Mouse (Mus musculus) heart, postnatal 36 days (tissue): ENCODE results near the gene P4ha3. TPM values are rescaled to one million over a fixed set of nuclear protein-coding genes. Genes with fewer than 3 reads are reported as not detected.

Experiments
- DNase-seq, 2 experiments: peaks; one replicate each; pipeline ENCODE4 v3.0.0; 2021 to 2022
- intact Hi-C: fragments of 180-260 bp; cut with DNase I; formaldehyde crosslinking; loops from one replicate; pipeline ENCODE4 v1.15.1; 2025
- total RNA-seq, 2 experiments: library from RNA; stranded (reverse); gene quantifications; 2 replicates each; pipeline ENCODE4 v1.2.3; 2021

P4ha3 gene
- total RNA-seq, 2 experiments from 2014 or later = 0.27 to 0.58 TPM

GRCm38 (mm10) chr7:100302316-100302715 lies 17.0 kb downstream of the P4ha3 start:
- intact Hi-C loops = no loop called here
- peak; percentile 34 to 37 for DNase-seq

GRCm38 (mm10) chr7:100305894-100306293 lies 20.6 kb downstream of the P4ha3 start:
- intact Hi-C loops = no loop called here

DNA sequence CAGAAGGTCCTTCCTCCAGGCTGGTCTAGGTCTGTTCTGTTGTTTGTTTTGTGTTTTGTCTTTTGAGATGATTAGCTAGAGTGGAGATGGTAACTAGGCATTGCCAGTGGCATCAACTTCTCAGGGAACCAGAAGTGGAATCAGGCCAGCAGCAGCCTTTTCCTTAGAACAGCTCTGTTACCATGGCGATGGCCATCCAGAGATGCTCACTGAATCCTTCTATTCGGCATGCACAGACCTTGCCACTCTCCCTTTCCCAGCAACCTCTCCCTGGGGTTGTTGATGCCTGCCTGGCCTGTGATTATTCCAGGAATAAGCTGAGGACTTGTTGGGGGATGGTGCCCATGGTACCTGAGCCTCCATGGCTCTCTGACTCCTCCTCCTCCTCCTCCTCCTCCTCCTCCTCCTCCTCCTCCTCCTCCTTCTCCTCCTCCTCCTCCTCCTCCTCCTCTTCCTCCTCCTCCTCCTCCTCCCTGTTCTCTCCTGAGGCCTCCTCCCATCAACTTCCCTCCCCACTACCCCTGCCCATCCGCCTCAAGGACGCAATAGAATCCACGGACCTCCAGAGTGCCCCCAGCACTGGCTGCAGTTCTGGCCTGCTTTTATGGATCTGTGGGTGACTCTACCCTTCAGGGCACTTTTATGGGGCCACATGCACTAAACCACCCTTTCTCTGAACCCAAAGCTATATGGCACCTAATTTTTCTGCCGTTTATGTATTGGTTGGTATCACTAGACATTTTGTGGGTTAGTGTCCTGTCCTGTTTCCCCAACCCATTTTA lies 22.7 kb downstream of the P4ha3 start:
- no peak for DNase-seq
- intact Hi-C loops = no loop called here

More at GRCm38 (mm10) chr7:100305894-100306293, 20.6 kb downstream of the P4ha3 start:
- DNase-seq = no peak

GRCm38 (mm10) chr7:100309216-100309615 lies 23.9 kb downstream of the P4ha3 start:
- no peak for DNase-seq
- intact Hi-C loops = no loop called here

- intact Hi-C loops = no loop called here
Observed at GRCm38 (mm10) chr7:100309679-100310078, 24.4 kb downstream of the P4ha3 start.

DNA sequence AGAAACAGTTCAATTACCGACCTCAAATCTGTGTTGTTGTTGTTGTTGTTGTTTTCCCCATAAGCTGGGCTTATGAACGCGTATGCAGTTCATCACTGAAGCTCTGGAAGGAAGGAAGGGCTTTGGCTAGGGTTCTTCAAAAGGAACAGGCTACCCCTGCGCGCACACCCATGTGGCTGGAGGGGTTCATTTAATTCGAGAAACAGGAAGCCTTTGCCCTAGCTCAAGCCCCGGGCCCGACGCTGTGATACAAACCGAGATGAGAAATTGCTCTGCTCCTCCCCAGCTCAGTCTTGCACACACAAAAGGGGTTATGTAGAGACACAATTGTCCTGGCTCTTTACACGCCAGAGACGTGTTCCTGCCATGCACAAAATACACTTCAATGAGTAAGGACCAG lies 25.0 kb downstream of the P4ha3 start:
- no peak for DNase-seq
- intact Hi-C loops = no loop called here

More at GRCm38 (mm10) chr7:100309679-100310078, 24.4 kb downstream of the P4ha3 start:
- DNase-seq = no peak

DNA sequence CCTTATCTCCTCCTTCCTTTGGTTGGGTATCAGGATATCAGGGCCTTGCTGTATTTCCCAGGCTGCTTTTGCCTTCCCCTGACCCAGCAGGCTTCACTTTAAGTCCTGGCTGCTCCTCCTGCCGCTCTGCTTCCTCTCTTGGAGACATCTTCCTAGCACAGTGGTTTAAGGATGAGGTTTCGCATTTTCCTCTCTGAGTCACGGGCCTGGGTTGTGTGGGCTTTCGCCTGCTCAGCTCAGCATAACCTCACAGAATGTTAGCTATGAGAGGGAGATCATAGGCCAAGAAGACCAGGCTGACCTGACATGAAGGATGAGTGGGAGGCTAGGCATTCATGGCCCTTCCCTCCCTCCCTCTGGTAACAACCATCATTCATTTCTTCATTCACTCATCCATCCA lies 27.4 kb downstream of the P4ha3 start:
- intact Hi-C loops = no loop called here
- no peak for DNase-seq

- intact Hi-C loops = no loop called here
- no peak for DNase-seq
Observed at GRCm38 (mm10) chr7:100316924-100317323, 31.6 kb downstream of the P4ha3 start.

DNA sequence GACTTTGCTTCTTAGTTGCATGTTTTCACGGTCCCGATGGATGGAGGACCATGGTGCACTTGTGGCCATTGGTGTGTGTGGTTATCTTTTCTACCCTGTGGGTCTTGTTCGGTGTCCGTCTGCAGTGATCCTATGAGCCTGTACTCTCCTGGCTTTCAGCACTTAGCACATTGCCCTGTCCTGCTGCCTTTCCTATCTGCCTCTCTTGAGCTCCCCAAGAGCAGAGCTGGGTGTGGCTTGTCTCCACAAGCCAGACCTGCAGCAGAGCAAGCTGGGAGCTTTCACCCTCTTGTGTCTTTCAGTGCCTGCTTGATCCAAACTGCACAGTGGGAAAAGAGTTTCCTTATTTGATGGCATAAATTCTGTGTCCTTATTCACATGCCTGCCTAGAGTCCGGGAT lies 32.2 kb downstream of the P4ha3 start:
- intact Hi-C loops = no loop called here
- no peak for DNase-seq

GRCm38 (mm10) chr7:100323721-100324120 lies 38.4 kb downstream of the P4ha3 start:
- intact Hi-C loops = loop anchor here (1.0 kb wide), 1 partner anchor 43 kb away; no protein-coding TSS in a partner anchor
- DNase-seq = no peak

- peak; percentile 21 to 62 for DNase-seq
Observed at GRCm38 (mm10) chr7:100325482-100325881, 40.2 kb downstream of the P4ha3 start.

GRCm38 (mm10) chr7:100327514-100327913 lies 42.2 kb downstream of the P4ha3 start:
- DNase-seq = no peak
- intact Hi-C loops = no loop called here

More at GRCm38 (mm10) chr7:100325482-100325881, 40.2 kb downstream of the P4ha3 start:
- intact Hi-C loops = no loop called here

DNA sequence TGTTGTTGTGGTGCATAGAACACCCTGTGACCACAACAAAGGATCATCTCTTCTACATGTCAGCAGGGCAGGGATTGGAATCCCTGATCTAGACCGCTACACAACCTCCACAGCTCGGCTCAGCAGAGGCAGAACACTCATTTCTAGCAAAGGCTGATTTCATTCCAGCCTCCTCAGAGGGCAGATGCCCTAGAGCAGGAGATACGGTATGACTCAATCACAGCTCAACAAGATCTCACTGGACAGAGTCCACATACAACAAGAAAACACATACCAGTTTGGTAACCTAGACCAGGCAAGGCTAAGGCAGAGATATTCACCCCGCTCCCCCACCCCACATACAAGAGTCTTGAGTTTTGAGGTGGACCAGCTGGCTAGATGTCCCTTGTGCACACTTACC lies 43.3 kb downstream of the P4ha3 start:
- no peak for DNase-seq
- intact Hi-C loops = no loop called here

GRCm38 (mm10) chr7:100331269-100331668 lies 45.9 kb downstream of the P4ha3 start:
- DNase-seq = no peak
- intact Hi-C loops = no loop called here

DNA sequence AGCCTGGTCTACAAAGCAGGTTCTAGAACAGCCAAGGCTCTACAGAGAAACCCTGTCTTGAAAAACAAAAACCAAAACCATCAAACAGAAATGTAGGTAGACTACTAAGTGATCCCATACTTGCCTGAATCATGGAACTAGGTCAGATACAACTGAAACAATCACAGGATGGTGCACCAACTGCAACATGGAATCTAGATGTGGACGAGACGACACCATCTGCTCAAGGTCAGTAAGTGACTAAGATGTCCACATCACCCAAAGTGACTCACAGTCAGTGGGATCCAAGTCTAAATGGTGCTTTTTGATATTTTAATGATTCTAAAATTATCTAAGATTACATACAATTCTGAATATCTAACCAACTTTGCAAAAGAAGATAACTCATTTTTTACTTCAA lies 50.6 kb downstream of the P4ha3 start:
- DNase-seq = no peak
- intact Hi-C loops = no loop called here

DNA sequence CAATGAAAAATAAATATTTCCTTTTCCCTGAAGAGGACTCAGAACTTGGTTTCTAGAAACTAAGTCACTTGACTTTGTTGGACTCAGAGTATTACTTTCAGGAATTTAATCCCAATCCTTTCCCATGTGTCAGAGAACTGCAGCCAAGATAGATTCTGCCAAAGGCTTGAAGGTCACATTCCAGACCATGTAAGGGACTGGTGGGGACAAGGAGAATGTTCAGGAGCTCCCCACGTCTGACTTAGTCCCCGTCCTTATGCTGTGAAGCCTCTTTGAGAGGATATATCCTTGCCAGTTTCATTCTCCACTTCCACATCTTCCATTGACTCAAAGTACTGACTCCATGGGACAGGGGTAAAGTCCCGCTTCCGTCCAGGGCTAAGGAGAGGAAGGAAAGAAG lies 69.7 kb downstream of the P4ha3 start:
- intact Hi-C loops = no loop called here
- no peak for DNase-seq

DNA sequence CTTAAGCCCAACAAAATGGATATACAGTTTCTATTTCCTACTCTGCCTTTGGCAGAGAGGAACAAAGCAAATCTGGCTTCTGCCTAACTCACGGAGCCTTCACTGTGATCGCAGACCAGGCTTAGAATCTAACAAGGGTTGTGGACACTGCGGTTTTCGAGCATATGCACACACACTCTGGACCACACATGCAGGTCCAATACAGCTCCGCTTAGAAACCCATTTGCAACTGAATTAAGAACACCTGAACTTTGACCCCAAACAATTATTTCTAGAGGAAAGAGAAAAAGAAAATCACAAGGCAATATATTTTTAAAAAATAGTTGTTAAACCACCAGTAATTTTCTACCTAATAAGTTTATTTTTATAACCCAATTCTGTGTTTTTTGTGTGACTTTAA lies 71.0 kb downstream of the P4ha3 start:
- DNase-seq = no peak
- intact Hi-C loops = no loop called here

- intact Hi-C loops = no loop called here
Observed at GRCm38 (mm10) chr7:100356768-100357167, 71.4 kb downstream of the P4ha3 start.

DNA sequence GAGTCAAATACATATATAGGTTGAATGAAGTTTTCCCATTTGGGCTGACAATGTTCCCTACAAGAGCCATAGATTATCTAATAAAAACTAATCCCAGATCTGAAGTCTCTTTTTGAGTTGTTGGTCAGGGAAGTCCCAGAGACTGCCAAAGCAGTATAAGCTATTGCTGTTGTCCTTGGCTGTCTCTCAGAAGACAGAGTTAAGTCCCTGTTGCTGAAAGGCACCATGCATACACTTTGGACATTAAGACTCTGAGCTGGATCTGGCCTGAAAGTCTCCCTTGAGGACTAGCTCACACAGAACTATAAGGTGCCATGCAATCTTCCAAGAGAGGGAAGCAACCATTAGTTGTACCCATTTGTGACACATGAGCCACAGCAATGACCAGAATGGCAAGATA lies 72.5 kb downstream of the P4ha3 start:
- no peak for DNase-seq
- intact Hi-C loops = no loop called here

More at GRCm38 (mm10) chr7:100356768-100357167, 71.4 kb downstream of the P4ha3 start:
- DNase-seq = no peak

GRCm38 (mm10) chr7:100363162-100363561 lies 77.8 kb downstream of the P4ha3 start:
- intact Hi-C loops = no loop called here
- DNase-seq = no peak

GRCm38 (mm10) chr7:100364888-100365287 lies 79.6 kb downstream of the P4ha3 start:
- intact Hi-C loops = no loop called here

More at GRCm38 (mm10) chr7:100364888-100365287, 79.6 kb downstream of the P4ha3 start:
- no peak for DNase-seq
